Mouse (Mus musculus): Measurements from ENCODE around the gene Kcnk10.

The Kcnk10 gene

DNA sequence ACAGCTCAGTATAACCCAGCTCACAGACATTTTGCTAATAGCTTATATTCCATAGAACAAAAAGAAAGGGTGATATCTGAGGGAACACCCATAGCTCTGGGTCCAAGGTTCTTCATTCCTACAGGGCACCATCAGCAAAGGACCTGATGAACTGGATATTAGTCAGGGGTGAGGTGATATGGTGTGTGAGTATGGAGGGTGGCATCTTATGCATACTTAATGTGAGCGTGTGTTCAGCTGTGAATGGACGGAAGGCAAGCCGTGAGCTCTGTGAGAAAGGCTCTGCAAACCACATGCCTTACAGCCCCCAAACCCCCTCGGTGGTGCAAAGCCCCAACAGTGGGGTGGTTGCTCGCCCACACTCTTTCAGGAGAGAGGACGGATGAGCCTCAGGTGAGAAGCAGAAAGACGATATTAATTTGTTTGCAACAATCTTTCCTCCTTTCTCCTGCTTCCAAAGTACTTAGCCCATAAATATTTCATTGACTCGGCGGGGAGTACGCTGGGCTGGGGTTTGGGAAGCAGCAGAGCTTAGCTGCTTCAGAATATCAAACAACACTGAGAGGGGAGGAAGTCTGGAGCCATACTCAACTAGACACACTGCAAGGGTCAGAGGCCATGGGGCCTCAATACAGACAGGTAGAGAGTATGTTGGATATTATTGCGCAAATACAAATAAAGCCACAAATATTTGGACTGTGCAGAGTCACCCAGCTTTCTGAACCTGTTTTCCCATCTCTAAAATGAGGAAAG, 76.4 kb downstream of the Kcnk10 start:
- no peak for DNase-seq

DNA sequence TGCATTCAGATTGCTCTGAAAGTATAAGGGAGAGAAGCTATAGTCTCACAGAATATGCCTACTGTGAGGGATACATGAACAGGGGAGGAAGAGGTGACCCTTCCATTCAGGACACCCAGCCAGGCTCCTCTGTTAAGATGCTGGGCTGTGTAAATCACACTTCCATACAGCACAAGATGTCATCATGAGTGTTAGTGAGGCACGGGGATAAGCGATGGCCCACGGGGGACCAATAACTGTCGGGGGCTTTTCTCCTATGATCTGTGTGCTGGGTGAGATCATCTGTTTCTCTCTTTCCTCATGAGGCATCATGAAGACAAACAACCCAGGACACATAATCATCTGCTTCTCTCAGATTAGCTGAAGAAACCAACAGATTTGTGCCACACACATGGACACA, 77.1 kb downstream of the Kcnk10 start:
- no peak for DNase-seq

DNA sequence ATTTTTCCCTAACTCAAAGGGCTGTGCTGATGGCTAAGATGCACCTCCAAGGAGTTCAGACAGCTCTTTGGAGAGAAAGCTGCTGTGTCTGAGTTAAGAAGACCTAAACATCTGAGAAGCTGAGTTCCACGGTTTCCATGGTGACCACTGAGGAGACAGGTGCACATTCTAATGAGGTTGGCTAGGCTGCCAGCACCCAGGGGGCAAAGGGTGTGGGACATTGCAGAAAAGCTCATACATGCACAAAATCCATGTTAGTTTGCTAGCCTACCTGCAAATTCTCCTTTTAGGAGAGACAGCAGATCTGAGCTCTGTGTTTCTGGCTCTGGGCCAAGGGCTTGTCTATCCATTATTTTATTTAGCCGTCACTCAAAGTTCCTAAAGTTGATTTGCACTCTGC, 96.7 kb downstream of the Kcnk10 start:
- DNase-seq = no peak

DNA sequence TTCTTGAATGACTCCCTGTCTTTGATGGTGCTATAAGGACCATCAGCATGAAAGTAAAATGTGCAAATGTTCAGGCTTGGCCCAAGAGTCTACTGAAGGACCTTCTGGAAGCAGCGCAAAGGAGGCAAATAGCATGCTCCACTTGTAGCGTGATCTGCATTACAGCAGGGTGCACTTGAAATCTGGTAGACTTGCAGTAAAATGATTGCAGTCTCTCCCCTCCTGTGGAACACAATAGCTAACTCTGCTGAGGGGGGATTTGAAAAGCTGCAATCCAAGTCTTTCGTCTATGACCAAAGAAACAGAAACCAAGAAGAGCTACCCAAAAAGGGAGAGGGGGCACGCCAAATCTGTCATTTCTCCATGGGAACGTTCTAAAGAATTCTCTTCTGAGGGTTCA, 97.1 kb downstream of the Kcnk10 start:
- no peak for DNase-seq

DNA sequence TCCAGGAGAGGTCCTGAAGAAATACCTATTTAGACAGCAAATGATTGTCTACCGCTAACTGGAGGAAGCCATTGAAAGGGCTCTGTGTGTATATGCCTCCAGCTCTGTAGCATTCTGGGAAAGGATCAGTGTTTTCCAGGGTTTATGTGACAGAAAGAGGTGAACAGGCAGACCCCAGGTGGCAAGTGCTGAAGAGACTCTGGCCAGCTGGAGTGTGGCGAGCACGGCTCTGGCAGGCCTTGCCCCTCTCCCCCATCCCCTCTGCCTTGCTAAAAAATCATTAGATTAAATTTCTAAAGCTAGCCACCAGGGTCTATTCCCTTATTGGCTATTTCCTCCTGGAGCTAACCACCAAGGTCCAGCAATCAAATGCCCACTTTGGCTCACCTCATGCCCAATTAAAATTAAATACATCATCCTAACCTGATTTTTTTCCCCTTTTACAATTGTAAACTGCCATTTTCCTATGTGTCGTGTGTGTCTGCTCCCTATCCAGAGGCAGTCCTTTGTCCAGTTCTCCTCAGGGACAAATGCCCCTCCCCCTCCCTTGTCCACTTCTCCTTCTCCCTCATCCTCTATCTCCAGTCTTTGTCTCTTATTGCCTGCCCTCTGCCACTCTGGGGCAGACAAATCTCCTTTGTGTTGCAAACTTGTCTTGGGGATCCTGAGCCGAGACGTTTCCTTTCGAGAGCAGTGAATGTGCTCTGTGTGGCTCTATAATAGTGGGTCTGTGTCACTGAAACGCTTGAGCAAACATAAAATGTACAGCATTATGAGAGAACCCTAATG, 100.2 kb downstream of the Kcnk10 start:
- no peak for DNase-seq

DNA sequence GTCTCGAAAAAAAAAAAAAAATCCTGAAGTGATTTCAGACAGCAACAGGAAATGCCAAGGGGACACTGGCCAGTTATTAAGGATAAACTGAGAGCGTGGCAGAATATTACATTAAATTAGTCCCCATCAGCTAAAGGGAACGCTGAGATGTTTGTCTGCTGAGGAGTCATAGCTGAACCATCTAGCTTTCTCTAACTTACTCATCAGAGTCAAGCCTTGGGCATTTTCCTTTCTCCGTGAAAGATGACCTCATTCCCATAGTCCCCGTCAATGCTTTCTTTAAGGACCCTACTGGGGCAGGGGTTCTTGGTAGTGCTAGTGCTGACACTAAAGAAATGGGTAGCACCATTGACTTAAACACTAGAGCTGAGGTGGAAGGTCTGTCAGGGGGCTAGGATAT, 106.9 kb downstream of the Kcnk10 start:
- no peak for DNase-seq

DNA sequence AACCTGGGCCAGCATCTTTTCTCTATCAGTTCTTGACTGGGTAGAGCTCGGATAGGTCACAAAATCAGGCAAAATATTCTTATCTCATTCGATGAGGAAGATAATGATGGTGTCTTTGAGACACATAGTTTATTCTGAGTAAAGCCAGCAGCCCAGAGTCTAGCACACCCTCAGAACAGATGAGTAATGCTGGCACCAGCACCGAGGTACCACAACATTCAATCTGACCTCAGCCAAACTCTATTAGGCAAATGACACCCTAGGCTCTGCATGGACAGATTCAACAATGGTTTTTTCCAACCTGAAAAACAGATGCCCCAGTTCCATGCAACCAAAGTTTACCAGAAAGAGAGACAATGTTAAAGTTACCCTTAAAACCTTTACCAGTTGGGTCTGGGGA, 108.0 kb downstream of the Kcnk10 start:
- no peak for DNase-seq

DNA sequence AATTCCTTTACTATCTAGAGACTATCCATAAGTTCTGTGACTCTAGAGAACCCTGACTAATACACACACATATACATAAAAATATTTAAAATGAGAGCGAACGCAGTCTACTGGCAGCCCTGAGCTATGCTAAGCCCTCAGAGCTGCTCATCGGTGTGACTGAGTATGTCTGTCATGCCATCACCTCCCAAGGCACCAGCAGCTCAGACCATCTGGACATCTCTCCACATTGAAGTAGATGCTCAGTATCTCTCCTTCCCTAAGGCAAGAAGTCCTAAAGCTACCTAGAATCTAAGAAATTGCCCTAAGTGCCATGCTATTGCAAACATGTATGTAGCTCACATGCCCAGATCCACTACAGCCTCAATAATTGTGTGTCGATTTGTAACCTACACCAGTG, 110.3 kb downstream of the Kcnk10 start:
- no peak for DNase-seq

DNA sequence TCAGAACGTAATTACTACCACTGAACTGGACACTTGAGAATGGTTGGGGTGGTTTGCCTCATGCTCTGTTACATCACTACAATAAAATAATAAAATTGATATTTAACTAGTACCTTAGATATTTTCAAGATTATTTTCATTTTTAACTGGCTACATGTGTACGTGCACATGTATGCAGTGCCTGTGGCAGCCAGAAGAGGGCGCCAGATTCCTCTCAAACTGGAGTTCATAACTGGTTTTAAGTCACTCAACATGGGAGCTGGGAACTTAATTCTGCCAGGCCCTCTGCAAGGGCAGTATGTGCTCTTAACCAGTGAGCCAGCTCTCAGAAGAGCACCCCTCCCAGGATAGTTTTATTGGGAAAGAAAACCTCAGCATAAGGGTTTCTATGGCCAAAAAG, 118.2 kb downstream of the Kcnk10 start:
- DNase-seq = peak; percentile 67

DNA sequence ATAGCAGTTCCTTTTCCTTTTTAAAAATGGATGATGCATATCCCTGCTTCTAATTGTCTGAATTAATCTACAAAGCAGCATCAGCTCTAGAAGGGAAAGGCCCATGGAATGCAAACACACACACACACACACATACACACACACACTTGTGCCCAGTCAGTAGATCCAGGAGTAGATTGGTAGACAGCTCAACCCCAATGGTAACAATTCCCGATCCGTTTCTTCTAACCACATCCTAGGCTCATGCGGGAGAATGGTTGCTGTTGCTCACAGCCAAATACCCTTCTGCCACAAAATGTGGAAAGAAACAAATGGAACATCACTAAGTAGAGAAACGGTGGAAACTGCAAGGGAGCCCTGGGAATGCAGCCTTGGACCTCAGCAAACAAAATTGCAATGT, 119.2 kb downstream of the Kcnk10 start:
- no peak for DNase-seq

DNA sequence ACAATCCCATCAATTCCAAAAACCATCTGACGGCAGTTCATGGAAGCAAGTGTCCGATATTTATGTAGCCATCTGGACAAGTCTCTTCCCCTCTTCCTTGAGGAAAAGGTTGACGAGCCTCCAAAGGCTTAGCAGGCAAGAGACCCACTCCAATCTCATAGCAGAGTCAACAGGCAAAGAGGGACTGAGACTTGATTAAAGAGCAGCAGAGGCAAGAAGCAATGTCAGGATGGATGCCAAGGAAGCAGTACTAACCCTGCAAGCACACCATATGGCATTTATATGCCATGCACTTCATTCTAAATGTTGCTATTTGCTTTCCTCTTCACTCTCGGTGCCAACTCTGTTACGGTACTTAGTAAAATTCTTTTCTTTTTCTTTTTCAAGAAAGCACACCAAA, 119.6 kb downstream of the Kcnk10 start:
- no peak for DNase-seq

DNA sequence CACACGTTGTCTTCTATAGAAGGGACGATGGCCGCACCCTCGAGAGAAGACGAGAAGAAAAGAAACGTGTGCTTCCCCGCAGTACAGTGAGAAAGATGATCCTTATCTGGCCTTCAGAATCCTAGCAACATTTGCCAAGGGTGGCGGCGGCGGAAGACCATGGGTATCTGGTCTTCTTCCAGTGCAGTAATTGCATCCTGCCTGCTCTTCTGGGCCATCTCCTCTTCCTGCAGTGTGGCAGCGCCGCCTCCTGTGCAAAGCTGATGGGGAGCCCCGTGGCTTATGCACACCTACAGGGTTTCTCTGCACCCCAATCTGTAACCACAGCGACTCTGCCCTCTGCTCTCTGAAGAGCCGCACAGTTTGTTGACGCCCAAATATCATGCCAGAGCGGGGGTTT, 124.9 kb downstream of the Kcnk10 start:
- peak; percentile 20 for DNase-seq

DNA sequence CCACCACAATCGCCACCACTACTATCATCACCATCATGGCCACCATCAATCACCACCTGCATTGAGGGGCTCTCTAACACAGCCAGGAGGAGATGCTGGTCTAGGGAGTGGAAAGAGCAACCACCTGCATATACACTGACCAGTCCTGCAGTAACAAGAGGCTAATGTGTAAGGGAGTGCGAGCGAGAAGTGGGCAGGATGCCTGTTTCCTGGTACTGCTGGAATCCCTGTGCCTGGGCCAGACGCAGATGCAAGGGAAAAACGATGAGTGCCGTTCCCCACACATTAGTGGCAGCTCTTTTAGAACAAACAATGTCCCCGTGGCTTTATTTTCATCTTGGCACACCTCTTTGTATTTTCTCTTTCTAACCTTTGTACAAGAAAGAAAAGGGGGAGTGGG, 125.5 kb downstream of the Kcnk10 start:
- no peak for DNase-seq

DNA sequence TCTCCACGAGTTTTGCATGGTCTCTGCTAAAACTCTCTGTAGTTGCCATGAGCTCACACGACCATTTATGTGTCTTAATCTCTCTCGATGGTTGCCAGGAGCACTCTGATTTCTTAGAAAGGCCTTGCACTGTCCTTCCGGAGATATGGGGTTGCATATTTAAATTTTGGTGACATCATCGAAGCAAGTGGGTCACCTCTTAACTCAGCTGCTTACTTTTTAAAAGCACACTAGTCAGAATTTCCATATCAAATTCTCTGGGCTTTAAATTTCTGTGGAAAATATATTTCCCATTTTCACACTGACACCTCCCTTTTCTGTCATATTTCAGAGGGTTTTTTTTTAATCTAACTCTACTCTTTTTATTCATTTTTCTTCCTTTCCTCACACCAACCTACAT, 132.5 kb downstream of the Kcnk10 start:
- no peak for DNase-seq

DNA sequence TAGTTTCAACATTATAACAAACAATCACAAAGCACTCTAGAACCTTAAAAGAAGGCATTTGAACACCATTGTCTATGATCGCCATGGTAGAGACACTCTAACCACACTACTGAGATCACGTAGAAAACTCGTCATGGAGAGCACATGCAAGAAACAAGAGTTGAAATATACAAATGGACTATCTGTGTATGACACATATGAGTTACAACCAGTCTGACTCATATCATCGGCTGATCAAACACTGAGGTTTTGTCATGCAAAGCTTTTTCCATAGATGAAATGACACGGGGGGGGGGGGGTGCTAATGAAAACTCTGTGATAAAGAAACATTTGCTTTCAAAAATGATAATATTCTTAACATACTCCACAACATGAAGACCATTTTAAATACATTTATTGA, 133.2 kb downstream of the Kcnk10 start:
- DNase-seq = no peak

DNA sequence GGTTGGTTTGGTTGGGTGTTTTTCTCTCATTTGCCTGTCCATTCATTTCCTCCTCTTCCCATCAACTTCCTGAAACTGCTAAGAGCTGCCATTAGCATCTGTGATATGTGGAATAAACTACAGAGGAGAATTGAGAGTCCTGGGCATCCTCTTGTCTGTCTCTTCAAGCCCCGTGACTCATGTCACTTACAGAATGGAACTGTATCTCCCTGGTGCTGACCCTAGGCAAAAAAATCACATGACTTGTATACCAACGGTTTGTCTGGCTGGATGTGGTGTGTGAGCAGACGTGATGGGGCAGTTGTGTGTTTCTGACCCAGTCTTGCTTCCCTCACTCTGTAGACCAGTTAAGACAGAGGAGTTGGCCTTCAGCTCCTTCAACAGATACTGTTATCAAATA, 134.4 kb downstream of the Kcnk10 start:
- no peak for DNase-seq

DNA sequence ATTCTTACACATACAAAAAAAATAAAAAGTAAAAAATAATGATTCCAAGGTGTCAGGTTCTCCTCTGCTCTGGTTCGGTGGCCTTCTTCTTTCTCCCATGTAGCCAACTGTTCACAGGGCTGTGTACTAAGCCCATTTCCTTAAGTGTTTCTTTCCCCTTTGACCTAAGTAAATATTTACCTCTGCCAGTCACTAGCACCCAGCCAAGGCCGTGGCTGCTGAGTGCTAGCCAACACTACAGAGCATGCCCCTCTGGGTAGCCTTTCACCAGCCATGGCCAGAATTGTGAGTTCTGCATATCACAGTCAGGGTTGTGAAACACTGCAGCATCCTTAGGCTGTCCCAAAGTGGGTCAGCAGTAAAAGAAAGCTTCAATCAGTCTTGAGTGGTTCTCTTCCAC, 140.0 kb downstream of the Kcnk10 start:
- no peak for DNase-seq

DNA sequence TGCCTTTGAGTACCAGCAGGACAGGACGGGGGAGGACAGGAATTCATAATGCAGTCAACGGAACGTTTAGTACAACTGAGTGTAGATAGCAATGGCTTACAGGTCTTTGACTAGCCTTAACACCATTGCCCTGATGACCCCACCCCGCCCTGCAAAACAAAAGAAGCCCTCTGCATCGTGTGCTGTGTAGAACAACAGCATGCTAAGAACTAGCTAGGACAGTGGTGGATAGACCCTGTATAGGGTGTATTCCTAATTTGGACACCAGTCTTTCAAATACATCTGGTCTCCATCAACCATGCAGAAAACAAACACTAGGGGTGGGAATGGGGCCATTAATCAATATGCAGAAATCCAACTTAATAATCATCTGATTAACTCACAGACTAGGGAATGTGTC, 147.4 kb downstream of the Kcnk10 start:
- no peak for DNase-seq

DNA sequence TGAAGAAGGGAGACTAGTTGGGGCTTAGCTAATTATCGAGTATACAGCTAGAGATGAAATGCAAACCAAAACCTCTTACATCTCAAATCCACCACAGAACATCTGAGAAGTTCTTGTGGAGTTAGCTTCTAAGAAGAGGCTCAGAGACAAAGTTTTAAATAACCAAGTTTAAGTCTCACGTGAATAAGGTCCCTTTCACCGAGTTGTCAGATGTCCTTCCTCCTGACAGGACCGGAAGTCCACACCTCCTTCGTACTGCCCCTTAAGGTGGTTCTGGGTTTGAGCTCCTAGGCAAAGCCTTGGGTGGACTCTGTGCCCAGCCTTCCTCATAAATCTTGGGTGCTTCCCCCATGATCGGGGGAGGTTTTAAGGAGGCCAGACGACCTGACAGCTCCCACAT, 156.8 kb downstream of the Kcnk10 start:
- no peak for DNase-seq

DNA sequence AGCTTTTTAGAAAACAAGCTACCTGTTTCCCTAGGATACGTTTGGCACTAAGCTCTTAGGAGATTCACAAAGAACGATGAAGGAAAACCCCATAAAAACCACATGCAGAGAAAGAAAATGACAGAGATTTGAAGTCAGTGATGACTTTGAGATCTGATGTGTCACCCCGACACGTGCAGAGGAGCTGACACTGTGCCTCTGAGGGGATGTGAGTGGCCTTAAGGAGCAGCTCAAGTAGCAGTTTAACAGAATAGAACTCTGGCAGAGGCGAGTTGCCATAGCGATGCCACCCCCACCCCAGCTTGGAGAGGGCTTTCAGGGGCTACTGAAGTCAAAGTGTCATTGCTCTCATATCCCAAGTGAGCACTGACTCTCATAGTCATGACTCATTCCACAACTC, 158.3 kb downstream of the Kcnk10 start:
- DNase-seq = no peak

DNA sequence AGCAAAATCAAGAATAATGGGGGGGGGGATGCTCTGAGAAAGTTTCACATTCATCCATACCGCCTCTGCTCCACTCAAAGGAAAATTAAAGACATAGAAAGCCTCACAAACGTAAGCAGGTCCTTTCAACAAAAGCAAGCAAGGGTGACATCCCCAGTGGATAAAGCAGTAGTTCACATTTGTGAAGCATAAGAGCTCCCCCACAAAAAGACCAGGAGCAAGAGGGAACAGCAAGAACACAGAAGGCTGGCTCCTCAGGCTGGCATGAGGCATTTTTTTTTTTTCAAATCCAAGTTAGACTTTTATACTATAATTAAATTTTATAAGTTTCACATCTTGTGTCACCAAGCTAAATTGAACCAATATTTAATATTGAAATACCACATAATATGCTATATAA, 168.5 kb downstream of the Kcnk10 start:
- DNase-seq = no peak

DNA sequence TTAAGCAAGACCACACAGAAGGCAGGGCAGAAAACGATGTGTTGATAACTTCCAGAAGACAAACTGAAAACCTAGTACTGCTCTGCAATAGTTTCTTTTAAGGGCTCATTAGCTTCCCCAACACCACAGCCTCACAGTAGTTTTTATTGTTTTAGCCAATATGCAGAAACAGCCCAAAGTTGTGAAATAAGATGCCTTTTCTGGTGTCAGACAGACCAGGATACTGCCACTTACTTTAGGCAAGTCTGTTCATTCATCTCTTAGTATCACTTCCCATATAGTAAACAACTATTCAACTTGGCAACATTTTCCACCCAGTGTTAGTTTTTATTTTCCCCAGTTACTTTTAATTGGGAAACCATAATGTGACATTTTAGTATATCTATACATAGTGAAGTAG, 171.5 kb downstream of the Kcnk10 start:
- no peak for DNase-seq

DNA sequence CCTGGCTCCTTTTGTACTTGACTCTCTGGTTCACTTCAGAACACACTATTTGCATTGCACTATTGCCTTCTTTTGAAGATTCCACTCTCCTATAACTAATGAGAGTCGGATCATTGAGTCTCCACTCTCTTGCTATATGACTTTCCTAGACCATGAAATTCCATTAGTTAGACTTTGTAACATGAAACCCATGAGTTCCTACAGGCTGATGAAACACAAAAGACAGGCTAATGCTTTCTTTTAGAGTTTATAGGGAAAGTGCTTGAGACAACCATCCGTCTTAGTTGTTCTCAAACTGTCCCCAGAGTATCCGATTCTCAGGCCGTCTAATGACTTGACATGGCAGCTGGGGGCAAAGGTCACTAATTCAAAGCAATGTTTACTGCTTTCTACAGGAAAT, 172.0 kb downstream of the Kcnk10 start:
- DNase-seq = no peak

DNA sequence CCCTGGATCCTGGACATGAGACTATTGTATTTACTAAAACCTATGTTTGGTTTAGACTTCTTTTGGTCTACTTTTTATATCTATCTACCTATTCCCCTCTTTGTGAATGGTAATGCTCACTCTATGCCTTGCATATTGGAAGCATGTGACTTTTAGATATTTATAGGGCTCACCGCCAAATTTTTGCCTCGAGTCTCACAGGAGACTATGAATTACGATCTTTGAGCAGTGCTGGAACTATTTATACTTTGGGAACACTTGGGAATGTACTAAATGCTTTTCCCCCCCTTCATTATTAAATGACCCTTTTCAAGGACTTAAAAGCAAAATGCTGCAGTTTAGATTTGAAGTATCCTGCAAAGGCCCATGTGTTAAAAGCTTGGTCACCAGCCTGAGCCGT, 181.5 kb downstream of the Kcnk10 start:
- no peak for DNase-seq

DNA sequence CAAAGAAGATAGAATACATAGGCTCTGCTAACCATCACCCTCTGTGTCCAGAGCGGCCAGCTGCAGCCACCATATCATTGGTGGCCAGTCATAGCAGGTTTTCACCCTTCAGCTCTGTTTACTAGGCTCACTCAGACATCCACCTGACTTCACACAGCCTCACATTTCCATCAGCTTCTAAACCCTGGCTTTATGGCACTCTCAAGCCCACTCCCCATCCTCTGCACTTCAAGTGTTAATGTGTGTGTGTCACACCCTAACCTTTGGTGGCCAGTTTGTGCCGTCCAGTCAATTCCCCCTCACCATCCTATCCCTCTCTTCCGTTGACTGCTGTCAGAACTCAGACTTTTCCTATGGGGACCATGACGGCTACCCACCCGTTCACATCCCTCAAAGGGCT, 184.0 kb downstream of the Kcnk10 start:
- DNase-seq = no peak
